Mouse (Mus musculus) monocyte, adult 59 days (primary cell): Measurements from ENCODE around the gene Stoml1. TPM values are rescaled to one million over a fixed set of nuclear protein-coding genes. Genes with fewer than 3 reads are reported as not detected.

Experiments
- total RNA-seq, 2 experiments: library from RNA; stranded (reverse); gene quantifications; one replicate each; pipeline ENCODE4 v1.2.4; 2023

Gene Stoml1
- total RNA-seq, result 10 to 100 TPM; 15.7 to 20.9 TPM

DNA sequence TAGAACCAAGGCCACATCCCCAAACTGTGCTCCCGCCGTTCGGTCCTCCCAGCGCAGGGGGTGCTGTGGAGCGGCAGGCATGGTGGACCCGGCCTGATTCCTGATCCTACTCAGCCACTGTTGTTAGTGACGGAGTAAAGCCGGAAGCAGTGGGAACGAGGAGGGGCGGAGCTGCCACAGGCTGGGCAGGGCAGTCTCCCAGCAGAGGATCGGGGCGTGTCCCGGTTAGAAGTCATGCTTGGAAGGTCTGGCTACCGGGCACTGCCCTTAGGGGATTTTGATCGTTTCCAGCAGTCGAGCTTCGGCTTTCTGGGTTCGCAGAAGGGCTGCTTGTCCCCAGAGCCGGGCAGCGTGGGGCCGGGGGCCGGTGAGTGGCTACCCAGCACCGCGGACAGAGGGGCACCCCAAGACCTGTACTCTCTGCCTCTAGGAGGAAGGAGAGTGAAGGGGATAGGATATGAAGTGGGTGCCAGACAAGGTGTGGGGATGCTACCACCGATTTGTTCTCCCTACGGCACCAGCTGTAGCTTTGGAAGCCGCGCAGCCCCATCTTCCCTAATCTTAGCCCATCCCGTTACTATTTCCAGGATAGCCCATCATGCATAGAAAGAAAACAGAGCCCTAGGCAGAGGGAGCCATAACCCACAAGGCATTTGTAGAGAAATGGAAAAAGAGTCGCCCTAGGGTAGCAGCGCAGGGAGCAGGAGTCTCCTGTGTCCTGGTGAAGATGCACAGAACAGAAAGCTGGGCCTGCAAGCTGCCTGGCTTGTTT, at the start of gene Stoml1:
TSS of gene Stoml1 (plus strand) at position 132 of the 772 bp plus-strand sequence.

DNA sequence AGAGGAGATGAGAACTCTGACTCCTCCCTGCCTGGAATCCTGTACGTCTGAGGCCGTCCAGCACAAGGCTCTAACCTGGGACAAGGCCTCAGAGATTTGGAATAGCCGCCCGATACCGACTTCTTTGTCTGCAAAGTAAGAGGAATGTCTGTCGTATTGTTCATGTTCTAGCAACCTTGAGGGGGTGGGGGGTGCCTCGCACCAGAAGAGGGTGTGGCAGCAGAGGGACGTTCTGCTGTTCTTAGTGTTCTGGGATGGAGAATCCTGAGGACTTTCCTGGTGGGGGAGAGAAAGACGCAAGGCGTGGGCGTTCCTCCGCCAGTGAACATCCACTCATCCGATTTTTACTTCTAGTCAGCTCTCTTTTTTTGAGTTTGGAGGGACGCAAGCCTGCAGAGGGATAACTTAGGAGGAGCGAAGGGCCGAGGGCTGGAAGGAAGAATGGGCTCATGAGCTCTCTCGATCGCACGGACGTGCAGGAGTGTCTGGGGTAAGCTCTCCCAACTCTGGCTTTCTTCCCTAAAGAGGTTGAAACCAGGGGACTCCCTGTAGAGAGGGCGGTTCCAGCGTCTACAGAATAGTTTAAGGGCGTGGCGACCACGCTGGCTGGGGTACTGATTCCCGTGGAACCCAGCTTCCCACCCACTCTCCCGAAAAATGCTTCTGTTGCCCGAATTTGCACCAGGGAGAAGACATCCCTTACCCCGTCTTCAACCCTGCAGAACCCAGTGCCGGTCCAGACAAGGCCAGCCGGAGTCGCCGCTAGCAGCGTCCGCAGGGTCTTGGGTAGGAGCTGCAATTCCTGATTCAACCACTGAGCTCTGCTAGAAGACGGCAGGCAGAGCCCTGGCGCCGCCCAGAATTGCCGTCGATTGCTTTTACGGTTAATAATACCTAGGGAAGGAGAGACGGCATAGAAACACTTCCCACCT, 49.2 kb upstream of the Stoml1 start, which contains the start of the genes Islr and Islr2:
TSS of gene Islr (minus strand) at position 791 of the 932 bp plus-strand sequence.
TSS of gene Islr2 (minus strand) at position 804 of the 932 bp plus-strand sequence.

GRCm38 (mm10) chr9:58249592-58250192, 3.3 kb upstream of the Stoml1 start, which contains the start of gene Pml:
TSS of gene Pml (minus strand) at chr9:58249786.

Other genes with a start within 250 kb of the Stoml1 start
- gene Cyp11a1, start 246.8 kb upstream of the Stoml1 start, total RNA-seq, result not detected
- not detected for gene Stra6, start 189.4 kb upstream of the Stoml1 start, total RNA-seq
- not detected for gene Ccdc33, start 134.3 kb upstream of the Stoml1 start, total RNA-seq
- not detected for gene Islr, start 48.9 kb upstream of the Stoml1 start, total RNA-seq
- gene Islr2, start 48.8 kb upstream of the Stoml1 start, total RNA-seq, result not detected
- gene Pml, start 3.4 kb upstream of the Stoml1 start, total RNA-seq, result 10 to 100 TPM; 34.5 to 38.3 TPM
- under 1 TPM in 1 of 2 experiments, not detected in 1; 0.18 TPM for gene Loxl1, start 60.0 kb downstream of the Stoml1 start, total RNA-seq
- gene Tbc1d21, start 117.3 kb downstream of the Stoml1 start, total RNA-seq, result not detected
- not detected for gene Insyn1, start 235.4 kb downstream of the Stoml1 start, total RNA-seq